Mouse (Mus musculus) kidney, adult 11 months (tissue): ENCODE results near the gene 4931409K22Rik.
"Not testable (repeated sequence)": the region's sequence is repeated elsewhere in the genome, so short reads cannot be mapped to it uniquely, and the experiment has no call there.

Source experiments
- DNase-seq: peaks from one replicate; pipeline ENCODE4 v3.0.0; 2022

4931409K22Rik gene

DNA sequence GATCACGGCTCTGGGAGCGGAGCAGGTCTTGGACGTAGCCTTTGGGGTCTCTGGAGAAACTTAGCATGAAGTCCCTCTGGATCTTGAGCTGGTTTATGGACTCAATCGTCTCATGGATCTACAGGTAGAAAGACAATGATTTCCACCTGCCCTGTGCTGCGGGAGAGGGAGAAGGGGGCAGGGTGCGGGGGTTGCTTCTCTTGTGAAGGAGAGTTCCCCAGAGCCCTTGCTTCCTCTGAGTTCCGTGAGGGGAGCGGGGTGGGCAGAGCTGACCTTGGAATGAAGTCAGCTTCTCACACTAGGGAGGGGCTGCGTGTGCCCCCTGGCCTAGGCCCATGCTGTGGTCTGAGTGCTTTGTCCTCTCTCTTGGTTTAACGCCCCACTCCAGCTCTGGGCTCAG lies 36.6 kb upstream of the 4931409K22Rik start:
- DNase-seq: no peak

DNA sequence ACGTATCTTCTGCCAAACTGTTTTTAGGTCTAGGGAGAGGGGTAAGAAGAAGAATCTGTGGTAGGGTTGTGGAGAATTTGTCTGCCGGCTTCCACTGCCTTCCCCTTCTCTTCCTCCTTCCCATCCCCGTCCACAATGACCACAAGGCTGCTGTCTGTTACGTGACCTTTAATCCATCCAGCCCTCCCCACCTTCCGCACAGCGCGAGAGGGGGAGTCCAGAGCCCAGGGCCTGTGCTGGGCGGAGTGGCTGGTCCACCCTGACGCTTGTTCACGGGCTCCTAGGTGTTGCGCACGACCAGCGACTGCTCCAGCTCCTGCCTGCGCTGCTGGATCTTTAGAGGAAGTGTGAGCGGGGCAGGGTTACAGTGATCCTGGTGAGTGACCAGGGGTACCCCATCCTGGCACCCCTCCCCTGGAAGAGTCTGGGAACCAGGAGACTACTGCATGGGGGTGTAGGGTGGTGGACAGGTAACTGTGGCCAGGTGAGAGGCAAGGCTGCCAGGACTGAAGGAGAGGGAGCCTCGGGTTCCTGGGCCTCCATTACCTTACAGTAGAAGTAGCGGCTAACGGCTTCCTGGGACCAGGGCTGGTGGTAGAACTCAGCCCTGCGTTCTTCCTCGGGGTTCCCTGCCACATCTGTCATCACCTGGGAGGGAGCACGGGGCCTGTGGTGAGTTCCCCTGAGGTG lies 36.0 kb upstream of the 4931409K22Rik start:
- DNase-seq: peak; percentile 12

- DNase-seq: peak; percentile 33
These were observed 35.3 kb upstream of the 4931409K22Rik start for GRCm38 (mm10) chr5:24591796-24592470.

GRCm38 (mm10) chr5:24591268-24591721 lies 34.7 kb upstream of the 4931409K22Rik start:
- no peak for DNase-seq

- no peak for DNase-seq
These were observed 33.2 kb upstream of the 4931409K22Rik start for GRCm38 (mm10) chr5:24589511-24590500.

- DNase-seq: no peak
These were observed 30.6 kb upstream of the 4931409K22Rik start for GRCm38 (mm10) chr5:24587200-24587577.

DNA sequence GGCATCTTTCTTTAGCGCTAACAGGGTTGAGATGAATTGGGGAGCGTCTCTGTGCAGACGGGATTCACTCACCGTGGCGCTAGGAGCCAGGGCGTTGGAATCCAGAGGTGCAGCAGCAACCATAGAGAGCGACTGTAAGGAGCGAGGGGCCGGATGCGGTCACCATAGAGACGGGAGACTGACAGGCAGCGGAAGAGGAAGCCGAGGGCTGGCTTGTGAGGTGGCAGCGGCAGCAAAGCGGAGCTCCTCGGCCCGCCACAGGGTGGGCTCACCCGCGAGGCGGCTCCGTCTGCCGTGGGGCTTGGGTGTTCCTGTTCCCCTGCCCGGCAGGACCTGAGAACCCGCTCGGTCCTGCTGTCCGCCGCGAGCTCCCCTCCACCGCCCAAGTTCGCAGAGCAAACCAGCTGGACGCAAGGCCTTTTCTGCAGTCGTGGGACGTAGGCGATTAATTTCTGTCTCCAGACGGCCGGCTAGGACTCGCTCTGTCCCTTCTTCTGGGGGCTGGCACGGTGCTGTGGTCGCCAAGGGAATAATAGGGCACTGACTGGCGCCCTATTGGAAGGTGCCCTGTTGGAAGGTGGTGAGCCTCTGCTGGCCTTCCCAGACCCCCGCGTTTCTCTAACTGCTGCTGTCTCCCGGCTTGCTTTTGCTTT lies 30.1 kb upstream of the 4931409K22Rik start, which contains the start of gene Chpf2:
Gene Chpf2 (plus strand): TSS at position 195 of the 653 bp plus-strand sequence.
- DNase-seq: peak; percentile 74

GRCm38 (mm10) chr5:24586106-24586505 lies 29.5 kb upstream of the 4931409K22Rik start:
- no peak for DNase-seq

DNA sequence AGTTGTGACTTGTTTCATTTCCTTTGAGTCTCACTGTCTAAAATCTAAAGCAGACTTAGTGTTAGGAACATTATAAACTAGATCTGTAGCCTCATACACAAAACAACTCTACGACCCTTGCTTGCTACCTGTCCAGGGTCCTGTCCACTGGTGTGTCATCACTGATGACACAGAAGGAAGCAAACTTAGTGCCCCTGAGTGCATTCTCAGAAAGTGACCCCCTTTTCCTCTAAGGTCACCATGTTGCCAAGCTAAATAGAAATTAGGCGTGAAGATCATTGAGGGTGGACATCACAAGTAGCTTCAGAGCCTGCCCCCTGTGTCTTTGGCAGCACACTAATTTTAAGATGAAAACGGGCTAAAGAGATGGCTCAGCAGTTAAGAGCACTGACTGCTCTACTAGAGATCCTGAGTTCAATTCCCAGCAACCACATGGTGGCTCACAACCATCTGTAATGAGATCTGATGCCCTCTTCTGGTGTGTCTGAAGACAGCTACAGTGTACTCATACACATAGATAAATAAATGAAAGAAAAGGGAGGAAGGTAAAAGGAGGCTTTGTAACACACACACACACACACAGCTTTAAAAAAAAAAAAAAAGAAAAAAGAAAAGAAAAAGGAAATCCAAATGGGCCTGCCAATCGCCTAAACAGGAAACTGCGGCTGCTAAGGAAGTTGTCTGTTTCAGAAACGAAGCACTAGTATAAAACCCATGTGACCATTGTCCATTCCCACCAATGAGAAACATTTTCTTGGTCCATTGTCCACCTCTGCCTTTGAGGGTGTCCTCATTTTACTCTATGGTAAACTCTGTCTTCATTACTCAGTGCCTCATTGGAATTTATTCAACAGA lies 21.7 kb upstream of the 4931409K22Rik start:
- no peak for DNase-seq

- peak; percentile 100 for DNase-seq
These were observed 20.7 kb upstream of the 4931409K22Rik start, which contains the start of gene Abcf2 for GRCm38 (mm10) chr5:24577183-24577929. Abcf2 (minus strand) TSS chr5:24577467.

- DNase-seq: no peak
These were observed 20.2 kb upstream of the 4931409K22Rik start for GRCm38 (mm10) chr5:24576801-24577182.

GRCm38 (mm10) chr5:24575948-24576347 lies 19.3 kb upstream of the 4931409K22Rik start:
- DNase-seq: no peak

- not testable (repeated sequence) for DNase-seq
These were observed 1.3 kb downstream of the 4931409K22Rik start for GRCm38 (mm10) chr5:24555335-24555734.

- DNase-seq: no peak
These were observed 2.9 kb downstream of the 4931409K22Rik start for GRCm38 (mm10) chr5:24553621-24554244.

DNA sequence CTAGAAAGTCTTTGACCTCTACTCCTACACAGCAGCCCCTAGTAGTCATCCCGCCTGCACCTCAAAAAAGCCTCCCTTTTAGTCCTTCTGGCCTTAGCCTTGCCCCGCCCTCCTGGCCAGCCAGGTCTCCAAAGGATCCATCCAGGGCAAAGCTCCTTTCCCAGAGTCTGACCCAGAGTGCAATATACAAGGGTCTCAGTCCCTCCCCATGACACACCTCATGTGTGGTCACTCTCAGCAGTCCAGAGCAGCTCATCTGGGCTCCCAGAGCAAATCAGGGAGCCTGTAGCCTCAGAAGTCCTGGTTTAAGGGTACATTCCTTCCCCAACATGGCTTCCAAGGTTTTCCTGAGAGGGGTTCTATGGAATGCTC lies 5.3 kb downstream of the 4931409K22Rik start:
- DNase-seq: no peak

- peak; percentile 7 for DNase-seq
These were observed 5.9 kb downstream of the 4931409K22Rik start for GRCm38 (mm10) chr5:24550598-24551316.

DNA sequence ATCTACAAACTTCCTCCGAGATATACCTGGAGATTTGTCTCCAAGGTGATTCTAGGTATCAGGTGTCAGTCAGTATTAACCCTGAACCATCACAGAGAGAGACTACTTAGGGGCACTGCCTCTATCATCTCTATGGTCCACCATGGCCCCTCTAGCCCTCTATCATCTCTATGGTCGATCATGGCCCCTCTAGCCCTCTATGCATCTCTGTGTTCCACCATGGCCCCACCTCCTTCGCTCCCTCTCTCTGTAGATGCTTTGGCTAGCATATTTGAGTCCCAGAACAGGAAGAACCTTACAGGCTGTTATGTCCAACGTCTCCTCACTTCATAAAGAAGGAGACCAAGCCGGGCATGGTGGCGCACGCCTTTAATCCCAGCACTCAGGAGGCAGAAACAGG lies 14.0 kb downstream of the 4931409K22Rik start:
- DNase-seq: no peak

GRCm38 (mm10) chr5:24541144-24541569 lies 15.5 kb downstream of the 4931409K22Rik start:
- DNase-seq: no peak

GRCm38 (mm10) chr5:24540387-24541143 lies 16.0 kb downstream of the 4931409K22Rik start, which contains the start of gene Asb10:
Asb10 (minus strand) TSS chr5:24540978.
- peak; percentile 23 for DNase-seq
